Mouse (Mus musculus): ENCODE data around the gene Rasl10a.

GRCm38 (mm10) chr11:5035421-5035820 lies 22.5 kb upstream of the Rasl10a start:
- TF ChIP-seq POLR2A (IDR thresholded peaks at IDR 0.05; ENCODE audit: borderline replicate concordance, control insufficient read depth, low read depth, low read length), result no peak
- TF ChIP-seq CTCF (IDR thresholded peaks at IDR 0.05; ENCODE audit: control insufficient read depth, insufficient read depth, low read length), result no peak

Data from bone marrow, adult 2 months (tissue).